Mouse (Mus musculus) CD4-positive, CD25-positive, alpha-beta regulatory T cell, adult 2 months (primary cell): ENCODE data around the gene Sirt2.

Experiments
- DNase-seq: peaks from one replicate; pipeline ENCODE4 v3.0.0-alpha.2; 2012; ENCODE audit warnings: low read depth, low spot score

Sirt2 gene

DNA sequence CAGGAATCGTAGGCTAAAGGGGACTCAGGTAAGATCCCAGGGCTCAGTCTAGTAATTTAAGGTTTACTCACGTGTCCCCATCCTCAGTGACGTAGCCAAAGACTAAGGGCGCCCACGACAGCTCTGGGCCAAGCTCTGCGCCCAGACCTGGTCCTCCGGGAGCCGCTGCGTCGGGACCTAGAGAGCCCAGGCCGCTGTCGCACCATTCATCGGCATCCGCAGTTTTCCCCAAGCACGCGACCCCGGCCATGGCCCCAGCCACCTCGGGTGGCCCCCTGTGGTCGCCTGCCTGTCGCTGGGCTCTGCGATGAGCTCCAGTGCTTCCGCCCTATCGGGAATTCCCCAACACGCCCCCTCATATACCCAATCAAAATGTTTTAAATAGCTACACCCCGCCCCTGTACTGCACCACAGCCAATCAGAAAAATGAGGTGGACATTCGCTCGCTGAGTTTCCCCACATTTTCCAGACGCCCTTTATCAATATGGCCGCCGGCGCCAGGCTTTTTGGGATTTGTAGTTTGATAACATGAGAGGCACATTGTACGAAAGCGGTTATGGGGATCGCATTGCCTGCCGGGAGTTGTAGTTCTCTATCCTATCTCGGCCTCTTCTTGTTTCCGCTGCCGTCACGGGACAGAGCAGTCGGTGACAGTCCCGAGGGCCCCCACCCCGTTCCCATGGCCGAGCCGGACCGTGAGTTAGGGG, at the start of gene Sirt2:
TSS of gene Sirt2 (plus strand) at position 563 of the 707 bp plus-strand sequence.
- DNase-seq = peak; percentile 97

GRCm38 (mm10) chr7:28717726-28718125, 48.8 kb upstream of the Sirt2 start:
- DNase-seq = no peak

- DNase-seq = no peak
Measured at GRCm38 (mm10) chr7:28719159-28719558, 47.4 kb upstream of the Sirt2 start.

GRCm38 (mm10) chr7:28719650-28720049, 46.9 kb upstream of the Sirt2 start:
- DNase-seq = no peak

DNA sequence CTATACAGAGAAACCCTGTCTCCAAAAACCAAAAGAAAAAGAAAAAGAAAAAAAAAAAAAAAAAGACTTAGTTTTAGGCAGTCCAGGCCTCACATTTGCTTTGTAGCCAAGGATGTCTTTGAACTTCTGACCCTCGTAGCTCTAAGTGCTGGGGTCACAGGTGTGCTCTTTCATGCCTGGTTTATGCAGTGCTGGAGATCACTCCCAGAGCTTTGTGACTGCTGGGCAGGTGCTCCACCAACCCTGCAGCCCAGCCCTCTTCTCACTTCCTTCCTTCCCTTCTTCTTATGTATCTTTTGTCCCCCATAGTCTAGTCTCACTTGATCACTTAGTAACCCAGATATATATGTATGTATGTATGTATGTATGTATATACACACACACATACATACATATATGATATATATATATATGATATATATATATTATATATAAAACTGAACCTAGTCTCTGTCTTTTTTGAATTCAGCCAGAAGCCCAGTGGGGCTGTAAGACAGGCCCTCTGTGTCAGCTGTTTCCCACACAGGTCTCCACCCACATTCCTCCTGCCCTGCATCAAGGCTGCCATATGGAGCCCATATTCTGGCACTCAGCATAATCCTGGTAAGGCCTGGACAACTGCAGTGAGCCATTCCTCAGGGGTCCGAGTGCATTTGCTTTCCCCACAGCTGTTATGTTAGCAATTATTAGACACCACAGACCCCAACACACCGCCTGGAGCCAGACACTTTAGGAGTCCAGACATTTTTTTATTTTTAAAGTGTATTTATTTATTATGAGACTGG, 45.6 kb upstream of the Sirt2 start:
- no peak for DNase-seq

DNA sequence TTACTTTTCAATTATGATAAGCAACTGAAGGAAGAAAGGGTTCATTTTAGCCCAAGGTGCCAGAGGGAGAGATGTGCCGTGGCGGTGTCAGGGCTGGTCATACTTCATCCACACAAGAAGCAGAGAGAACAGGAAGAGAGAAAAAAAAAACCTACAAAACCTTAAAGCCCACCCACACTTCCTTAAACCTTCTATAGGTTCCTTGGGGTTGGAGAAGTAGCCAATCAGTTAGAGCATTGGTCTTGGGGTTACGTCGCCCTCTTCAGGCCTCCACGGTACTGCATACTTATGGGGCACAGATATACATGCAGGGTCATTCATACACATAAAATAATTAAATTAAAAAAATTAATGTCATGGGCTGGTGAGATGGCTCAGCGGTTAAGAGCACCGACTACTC, 44.5 kb upstream of the Sirt2 start:
- peak; percentile 49 for DNase-seq

- DNase-seq = no peak
Measured at GRCm38 (mm10) chr7:28724613-28725012, 41.9 kb upstream of the Sirt2 start.

DNA sequence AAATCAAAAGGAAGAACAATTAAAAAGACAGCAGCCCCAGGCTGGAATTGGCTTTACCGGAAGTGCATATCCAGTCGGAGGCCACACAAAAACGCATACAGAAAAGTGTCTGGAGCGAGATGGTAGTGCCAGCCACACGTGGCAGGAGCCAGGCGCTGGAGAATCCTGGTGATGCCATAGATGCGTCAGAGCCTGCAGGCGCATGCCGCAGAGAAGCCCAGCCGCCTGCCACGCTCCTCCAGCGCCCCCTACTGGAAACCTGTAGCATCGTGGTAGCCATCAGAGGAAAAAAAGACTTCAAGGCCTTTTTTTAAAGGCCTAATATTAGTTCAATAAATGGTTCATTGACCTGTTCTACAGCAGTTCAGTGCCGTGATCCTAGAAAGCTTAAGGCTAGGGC, 39.9 kb upstream of the Sirt2 start:
- peak; percentile 90 for DNase-seq

DNA sequence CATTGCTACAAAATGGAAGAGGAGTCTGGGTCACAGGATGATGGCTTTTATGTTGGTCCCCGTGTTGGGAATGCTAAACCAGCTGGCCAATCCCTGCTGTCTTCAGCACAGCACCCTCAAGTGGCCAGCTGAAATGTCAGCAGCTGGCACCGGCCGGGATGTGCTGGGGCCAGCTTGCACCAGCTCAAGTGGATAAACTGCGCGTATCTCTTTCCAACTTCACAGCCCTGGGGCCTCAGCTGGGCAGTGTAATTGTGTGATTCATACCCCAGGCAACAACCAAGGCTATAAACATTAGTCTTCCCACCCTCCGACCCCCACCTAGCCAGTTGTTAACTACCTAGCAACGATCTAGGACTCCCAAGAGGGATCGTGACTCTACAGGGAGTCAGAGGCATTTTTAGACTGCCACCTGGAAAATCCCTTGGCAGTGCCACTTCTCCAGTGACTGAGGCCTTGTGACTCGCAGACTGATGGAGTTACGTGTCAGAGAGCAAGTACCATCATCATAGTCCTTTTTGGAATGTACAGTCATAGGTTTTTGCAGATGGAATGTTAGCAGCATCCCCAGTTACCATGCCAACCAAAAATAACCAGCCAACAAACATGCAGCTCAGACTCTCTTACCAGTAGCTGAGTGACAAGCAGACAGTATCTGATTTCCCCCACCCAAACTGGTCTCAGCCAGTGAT, 38.7 kb upstream of the Sirt2 start:
- DNase-seq = no peak

DNA sequence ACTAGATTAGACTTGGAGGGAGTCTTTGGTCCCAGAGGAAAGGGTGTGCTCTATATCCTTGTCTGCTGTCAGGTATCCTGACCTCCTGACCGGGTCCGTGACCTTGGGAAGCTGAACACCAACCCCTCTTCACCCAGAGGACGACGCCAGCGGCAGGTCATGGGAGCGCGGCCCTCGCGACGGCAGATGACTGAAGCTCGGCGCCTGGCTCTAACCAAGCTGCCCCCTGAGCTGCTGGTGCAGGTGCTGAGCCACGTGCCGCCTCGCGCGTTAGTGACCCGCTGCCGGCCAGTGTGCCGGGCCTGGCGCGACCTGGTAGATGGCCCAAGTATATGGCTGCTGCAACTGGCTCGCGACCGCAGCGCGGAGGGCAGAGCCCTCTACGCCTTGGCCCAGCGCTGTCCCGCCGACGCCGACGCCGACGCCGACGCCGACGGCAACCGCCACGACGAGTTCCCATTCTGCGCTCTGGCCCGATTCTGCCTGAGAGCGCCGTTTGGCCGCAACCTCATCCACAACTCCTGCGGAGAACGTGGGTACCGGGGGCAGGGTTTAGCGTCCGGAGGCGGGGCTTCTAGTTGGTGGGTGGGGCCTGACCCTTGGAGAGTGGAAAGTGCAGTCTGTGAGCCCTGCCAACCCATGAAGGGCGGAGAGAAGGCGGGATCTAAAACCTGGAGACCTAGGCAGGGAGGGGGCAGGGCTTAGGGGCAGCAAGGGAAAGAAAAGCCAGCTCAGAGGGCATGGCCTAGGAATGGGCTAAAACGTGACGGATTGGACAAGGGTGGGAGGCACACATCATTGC, 34.0 kb upstream of the Sirt2 start:
- peak; percentile 82 for DNase-seq

DNA sequence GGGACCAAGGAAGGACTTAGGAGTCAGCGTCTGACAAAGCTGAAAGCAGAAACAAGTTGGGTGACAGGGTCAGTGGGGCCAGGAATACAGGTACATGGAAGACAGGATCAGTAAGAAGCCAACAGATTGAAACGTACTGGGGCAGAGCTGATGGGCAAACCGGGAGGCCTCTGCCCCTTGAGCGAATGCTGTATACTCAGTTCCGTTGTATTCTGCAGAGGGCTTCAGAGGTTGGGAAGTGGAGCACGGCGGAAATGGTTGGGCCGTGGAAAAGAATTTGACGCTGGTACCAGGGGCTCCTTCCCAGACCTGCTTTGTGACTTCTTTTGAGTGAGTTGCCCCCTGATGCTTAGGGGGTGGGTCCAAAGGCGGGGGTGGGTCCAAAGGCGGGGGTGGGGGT, 33.3 kb upstream of the Sirt2 start:
- DNase-seq = no peak

GRCm38 (mm10) chr7:28735701-28736100, 30.8 kb upstream of the Sirt2 start:
- no peak for DNase-seq

- no peak for DNase-seq
Measured at GRCm38 (mm10) chr7:28739829-28740228, 26.7 kb upstream of the Sirt2 start.

DNA sequence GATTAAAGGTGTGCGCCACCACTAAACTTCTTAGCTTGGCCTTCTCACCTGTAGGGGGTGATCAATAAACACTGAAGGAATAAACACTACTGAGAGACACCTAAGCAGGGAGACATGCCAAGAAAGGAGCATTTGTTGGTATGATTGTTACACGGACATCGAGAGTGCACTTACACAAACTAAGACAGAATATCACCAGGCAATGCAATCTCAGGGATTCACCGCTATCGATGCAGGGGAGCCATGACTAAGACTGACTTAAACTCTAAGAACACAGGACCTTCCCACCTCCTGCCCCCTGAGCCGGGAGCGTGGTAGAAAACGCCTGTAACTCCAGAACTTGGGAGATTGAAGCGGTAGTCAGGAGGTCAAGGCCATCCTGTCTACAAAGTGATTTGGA, 25.6 kb upstream of the Sirt2 start:
- peak; percentile 37 for DNase-seq

GRCm38 (mm10) chr7:28741368-28741708, 25.2 kb upstream of the Sirt2 start:
- DNase-seq = no peak

- peak; percentile 96 for DNase-seq
Measured at GRCm38 (mm10) chr7:28741709-28742438, 24.7 kb upstream of the Sirt2 start, which contains the start of the genes Mrps12 and Sars2. Gene Mrps12 (minus strand): TSS chr7:28741820. Gene Sars2 (plus strand): TSS chr7:28741992.

DNA sequence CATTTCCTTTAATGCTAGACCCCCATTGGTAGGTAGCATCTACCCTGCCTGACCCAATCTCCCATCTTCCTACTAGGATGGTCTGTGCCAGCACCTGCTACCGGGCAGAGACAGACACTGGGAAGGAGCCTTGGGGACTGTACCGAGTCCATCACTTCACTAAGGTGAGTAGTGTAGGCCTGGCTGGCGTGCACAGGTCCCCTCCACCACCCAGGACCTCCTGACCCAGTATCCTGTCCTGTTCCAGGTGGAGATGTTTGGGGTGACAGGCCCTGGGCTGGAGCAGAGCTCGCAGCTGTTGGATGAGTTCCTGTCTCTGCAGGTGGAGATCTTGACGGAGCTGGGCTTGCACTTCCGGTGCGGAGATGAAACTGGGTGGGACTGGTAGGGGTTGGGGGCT, 16.6 kb upstream of the Sirt2 start:
- DNase-seq = no peak

GRCm38 (mm10) chr7:28756079-28756478, 10.5 kb upstream of the Sirt2 start, which contains the start of gene Ccer2:
Gene Ccer2 (plus strand): TSS chr7:28756174.
- no peak for DNase-seq

DNA sequence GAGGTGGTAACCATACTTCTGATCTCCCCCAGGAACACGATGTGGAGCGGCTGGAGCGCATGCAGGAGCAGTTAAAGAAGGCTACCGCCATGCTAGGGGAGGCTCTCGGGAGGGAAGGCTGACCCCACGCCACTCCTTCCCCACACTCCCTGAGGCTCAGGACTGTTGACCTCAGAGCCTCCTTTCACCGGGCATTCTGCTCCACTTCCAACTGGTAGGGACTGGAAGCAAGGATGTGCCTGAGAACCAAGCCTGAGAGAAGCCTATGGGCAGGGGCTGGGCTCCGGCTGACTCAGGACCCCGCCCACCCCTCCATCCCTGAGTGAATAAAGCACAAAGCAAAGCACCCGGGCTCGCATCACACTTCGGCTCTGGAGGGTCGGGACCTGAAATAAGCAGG, 7.9 kb upstream of the Sirt2 start:
- DNase-seq = no peak

GRCm38 (mm10) chr7:28761907-28762306, 4.6 kb upstream of the Sirt2 start:
- DNase-seq = no peak

DNA sequence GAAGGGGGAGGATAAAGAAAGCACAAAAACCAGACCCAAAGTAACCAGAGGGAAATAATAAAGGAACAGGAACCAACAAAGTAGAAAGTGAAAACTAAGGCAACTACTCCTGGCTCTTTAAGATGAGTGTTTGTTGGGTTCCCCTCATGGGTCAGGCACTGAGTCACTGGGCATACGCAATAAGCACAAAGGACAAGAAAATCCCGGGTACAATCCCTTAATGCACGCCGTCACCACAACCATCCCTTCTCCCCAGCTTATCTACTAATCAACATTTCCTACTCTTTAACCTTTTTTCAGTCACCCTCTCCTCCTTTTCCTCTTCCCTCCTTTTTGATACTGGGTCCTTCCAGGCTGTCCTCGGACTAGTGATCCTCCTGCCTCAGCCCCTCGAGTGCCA, 1.3 kb upstream of the Sirt2 start:
- DNase-seq = no peak
